Mouse (Mus musculus): Measurements from ENCODE around the gene 6430628N08Rik.

The 6430628N08Rik gene

GRCm38 (mm10) chr4:115886875-115887274 lies 3.6 kb upstream of the 6430628N08Rik start:
- no peak for DNase-seq (ENCODE audit: low spot score in 2 of 2)

DNA sequence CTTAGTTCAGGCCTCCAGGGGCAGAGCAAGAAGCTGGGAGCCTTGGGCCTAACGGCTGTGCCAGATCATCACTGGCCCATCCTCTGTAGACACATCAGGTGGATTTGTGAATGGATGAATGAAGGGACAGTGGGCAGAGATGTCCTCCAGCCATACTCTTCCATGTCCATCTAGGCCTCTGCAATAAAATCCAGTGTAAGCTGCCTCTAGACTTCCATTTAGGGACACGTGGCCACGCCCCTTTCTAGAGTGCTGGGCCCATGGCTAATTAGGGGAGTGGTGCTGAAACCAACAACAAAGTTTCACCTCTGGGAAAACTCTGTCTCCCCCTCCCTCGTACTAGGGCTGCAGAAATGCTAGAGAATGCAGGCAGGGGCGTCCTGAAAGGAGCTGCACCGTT lies 399 bp upstream of the 6430628N08Rik start:
- DNase-seq (ENCODE audit: low spot score in 2 of 2) = no peak

DNA sequence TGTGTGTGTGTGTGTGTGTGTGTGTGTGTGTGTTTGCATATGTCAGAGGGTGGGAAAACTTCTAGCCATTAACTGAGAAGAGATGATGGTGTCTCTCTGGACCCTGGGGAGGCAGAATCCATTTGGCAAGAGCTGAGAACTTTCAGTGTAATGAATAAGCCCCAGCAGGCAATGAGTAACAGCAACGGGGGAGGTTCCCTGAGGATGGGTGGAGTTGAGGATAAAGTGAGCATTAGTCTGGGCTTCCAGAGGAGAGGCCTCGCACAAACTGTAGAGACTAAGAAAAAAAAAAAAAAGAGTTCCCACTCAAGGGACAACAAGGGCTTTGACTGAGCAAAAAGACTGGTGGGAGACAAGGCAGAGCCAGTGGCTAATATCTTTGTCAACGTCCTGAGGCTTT lies 3.8 kb downstream of the 6430628N08Rik start:
- DNase-seq (ENCODE audit: low spot score in 2 of 2) = no peak

GRCm38 (mm10) chr4:115897901-115898631 lies 7.6 kb downstream of the 6430628N08Rik start:
- no peak for DNase-seq (ENCODE audit: low spot score in 2 of 2)

GRCm38 (mm10) chr4:115902816-115903215 lies 12.4 kb downstream of the 6430628N08Rik start:
- DNase-seq (ENCODE audit: low spot score in 2 of 2) = peak; percentile 64 to 87

DNA sequence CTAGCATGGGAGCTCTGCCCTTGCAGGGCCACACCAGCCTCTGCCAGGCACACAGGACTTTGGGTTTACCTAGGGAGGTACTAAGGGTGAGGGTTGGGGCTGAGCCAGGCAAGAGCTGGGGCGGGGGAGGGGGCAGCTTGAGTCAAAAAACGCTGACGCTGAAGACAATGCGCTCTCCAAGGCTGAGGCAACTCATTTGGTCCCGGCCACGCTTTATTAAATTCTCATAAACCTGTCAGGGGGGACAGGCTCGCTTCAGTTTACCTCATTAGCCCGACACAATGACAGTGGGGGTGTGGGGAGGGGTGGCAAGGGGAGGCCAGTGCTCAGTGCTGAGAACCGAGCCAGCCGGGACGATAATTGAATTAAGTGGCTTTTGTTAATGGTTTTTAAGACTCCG lies 13.9 kb downstream of the 6430628N08Rik start:
- DNase-seq (ENCODE audit: low spot score in 2 of 2) = no peak

DNA sequence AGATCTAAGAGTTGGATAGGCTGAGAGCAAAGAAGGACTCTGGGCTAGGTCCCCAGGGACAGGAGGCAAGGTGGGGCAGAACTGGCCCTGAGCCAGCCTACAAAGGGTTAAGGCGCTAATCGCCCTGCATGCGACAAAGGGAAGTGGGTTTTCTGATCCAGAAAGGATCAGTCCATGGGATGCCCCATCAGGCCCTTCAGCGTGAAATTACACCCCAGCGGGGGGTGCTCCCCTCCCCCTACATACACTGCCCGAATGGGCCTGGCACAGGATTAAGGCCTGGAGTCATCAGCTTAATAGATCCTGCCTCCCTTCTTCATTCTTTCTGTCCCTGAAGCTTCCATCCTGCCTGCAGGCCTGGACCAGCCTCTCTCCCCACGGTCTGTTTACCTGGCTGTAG lies 15.2 kb downstream of the 6430628N08Rik start:
- DNase-seq (ENCODE audit: low spot score in 2 of 2) = no peak

DNA sequence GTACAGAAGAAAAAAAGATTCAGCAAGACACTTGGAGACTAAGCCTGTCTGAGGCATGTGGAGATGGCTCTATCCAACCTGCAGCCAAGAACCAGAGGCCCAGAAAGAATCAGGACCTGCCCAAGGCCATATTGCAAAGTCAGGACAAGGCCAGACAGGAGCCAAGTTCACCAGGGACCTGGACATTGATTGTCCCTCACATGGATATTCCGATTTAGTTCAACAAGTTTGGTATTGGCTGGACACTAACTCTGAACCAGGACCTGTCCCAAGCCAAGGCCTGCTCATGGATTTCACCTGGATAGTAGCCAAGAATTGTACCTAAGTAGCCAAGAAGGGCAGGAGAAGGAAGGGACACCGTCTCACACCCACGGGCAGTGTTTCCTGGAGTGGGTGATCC lies 16.3 kb downstream of the 6430628N08Rik start:
- DNase-seq (ENCODE audit: low spot score in 2 of 2) = no peak

DNA sequence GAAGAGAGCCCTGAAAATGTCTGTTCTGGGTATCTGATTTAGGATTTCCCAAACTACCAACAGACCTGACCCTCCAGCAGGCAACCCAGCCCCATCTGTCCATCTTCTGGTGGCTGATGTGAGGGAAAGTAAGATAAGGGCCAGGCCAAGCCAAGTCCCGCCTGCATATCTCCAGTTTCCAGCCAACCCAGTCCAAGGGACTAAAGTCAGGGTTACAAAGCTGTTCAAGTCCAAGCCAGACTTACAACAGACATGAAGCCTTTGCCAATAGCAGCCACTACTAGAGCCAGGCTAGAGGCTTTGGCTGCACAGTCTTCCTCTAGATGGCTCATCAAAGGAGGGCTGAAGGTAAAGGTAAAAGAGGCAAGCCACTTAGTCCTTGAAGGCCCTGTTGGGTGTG lies 17.5 kb downstream of the 6430628N08Rik start:
- DNase-seq (ENCODE audit: low spot score in 2 of 2) = no peak

DNA sequence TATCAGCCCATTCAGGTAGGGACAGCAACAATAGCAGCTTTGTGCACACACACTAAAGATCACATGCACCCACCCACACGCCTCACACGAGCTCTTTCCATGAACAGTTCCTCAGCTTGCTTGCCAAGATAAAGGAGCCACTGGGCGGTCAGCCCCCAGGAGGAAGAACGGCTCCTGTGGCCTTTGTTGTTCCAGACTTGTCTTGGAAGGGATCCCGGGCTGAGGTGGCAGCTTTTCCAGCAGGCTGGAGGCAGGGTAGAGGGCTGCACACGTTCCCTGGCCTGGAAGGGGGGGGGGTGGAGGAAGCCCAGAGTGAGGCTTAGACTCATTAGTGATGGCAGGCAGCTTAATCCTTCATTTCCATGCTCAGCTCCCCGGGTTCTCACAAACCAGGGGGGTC lies 18.2 kb downstream of the 6430628N08Rik start:
- no peak for DNase-seq (ENCODE audit: low spot score in 2 of 2)

- no peak for DNase-seq (ENCODE audit: low spot score in 2 of 2)
Measured at GRCm38 (mm10) chr4:115911586-115911985, 21.1 kb downstream of the 6430628N08Rik start.

- DNase-seq (ENCODE audit: low spot score in 2 of 2) = no peak
Measured at GRCm38 (mm10) chr4:115919911-115920310, 29.4 kb downstream of the 6430628N08Rik start.

GRCm38 (mm10) chr4:115922688-115923087 lies 32.2 kb downstream of the 6430628N08Rik start:
- DNase-seq (ENCODE audit: low spot score in 2 of 2) = no peak

DNA sequence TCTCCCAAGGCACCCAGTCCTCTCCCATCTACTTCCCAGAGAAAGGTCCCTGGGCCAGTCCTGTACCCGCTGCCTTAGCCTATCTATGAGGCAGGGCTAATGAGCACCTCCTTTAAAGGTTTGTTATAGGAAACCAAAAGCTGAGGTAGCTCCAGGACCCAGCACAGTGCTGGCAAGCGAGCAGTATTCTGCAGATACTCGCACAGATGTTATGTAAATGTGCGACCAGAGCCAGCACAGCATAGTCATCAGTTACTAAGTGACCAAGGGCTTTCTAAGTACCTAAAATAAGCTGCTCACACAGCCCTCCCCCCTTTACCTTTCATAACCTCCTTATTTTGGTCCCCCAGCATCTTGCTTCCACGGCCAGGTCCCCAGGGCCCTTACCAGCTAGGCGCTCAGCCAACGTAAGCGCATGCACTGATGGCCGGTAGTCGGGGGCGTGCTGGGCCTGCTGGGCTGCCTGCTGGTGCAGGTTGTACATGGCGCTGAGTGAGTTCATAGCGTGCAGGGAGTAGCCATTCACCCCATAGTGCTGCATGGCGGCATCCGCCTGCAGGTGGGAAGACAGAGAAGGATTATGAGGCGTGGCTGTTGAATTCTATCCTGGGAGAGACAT lies 32.9 kb downstream of the 6430628N08Rik start:
- DNase-seq (ENCODE audit: low spot score in 2 of 2) = no peak

- DNase-seq (ENCODE audit: low spot score in 2 of 2) = no peak
Measured at GRCm38 (mm10) chr4:115927637-115928036, 37.2 kb downstream of the 6430628N08Rik start.

- DNase-seq (ENCODE audit: low spot score in 2 of 2) = no peak
Measured at GRCm38 (mm10) chr4:115931556-115932088, 41.2 kb downstream of the 6430628N08Rik start.

GRCm38 (mm10) chr4:115935835-115936581 lies 45.5 kb downstream of the 6430628N08Rik start:
- DNase-seq (ENCODE audit: low spot score in 2 of 2) = no peak

DNA sequence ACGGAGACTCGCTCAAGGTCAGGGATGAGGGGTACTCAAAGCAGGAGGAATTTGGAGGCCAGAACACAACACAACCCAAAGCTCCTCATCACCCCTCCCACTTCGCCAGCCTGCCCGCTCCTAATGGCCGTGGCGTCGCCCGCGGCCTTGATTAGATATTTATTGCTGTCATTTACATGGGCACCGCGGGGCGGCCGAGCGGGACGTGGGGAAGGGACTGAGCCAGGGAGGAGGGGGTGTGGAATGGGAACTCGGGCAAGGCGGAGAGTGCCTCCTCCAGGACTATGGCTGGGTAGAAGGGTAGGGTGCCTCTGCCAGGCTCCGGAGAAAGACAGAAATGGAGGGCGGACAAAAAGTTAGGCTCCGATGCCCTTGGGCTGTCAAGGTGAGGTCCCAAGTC lies 46.2 kb downstream of the 6430628N08Rik start:
- no peak for DNase-seq (ENCODE audit: low spot score in 2 of 2)

DNA sequence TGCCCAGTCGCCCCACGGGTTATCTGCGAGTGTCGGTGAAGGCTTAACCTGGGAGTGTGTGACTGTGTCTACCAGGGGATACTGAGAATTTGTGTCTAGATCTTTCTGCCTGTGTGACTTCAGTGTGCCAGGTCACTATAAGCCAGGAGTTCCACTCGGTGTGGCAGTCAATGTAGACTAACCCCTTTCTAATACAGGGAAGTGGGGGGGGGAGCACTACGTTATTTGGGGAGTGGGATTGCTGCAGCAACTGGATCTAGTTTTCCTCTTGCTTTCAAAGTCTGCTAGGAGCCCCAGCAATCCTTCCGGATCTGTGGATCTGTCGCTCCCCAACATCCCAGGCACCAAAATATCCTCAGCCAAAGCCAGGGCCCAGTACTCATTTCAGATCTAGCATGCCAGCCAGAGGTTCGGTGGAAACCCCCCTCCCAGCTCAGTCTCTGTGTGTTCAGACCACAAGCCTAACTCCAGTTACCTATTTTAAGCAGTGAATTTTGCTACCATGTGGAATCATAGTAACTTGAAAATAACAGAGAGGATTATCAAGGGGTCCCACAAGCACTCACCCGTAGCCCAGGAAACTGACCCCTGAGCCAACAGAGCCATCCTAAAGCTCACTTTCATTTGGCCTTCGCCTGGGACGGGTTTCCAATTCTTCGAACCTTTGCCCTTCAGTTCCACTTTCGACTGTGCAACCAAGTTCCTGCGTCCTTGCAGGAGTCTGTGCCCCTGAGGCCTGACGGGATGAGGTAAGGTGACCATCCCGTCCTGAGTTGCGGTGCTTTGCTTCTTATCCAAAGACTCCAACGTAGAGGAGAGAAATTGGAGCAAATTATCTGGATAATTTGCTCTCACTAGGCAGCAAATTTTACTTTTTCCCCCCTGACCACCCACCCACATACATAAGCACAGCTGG lies 46.9 kb downstream of the 6430628N08Rik start:
- no peak for DNase-seq (ENCODE audit: low spot score in 2 of 2)

- DNase-seq (ENCODE audit: low spot score in 2 of 2) = no peak
Measured at GRCm38 (mm10) chr4:115938276-115939160, 48.1 kb downstream of the 6430628N08Rik start.
